Mouse (Mus musculus): Measurements from ENCODE around the gene Pdia5.

DNA sequence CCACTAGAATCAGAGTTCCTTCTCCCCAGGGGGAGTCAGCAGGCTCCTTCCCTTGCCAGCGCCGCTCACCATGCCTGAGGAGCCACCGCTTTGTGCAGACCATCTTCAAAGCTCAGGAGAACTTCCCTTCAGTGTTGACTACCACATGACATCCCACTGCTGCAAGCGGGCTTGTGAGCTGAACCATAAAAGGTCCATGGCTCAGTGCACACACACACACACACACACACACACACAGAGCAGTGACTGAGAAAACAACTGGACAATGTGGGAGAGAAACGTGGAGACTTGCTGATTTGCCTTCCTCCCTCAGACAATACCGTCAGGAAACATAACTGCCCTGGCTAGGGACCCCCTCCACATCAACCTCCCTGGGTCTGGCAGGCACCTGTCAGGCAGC, 21.7 kb downstream of the Pdia5 start:
- no peak for TF ChIP-seq CTCF (IDR thresholded peaks at IDR 0.05; ENCODE audit: extremely low read depth, insufficient read depth, low read length)
- TF ChIP-seq POLR2A (IDR thresholded peaks at IDR 0.05; ENCODE audit: extremely low read depth, insufficient read depth, low read length) = no peak
